Mouse (Mus musculus) mesoderm, embryonic 11.5 days (tissue): ENCODE measurements around the gene Stc2.

ENCODE experiments used
- DNase-seq: peaks from one replicate; pipeline ENCODE4 v3.0.0-alpha.2; 2012; ENCODE audit warnings: low read depth, low spot score

The Stc2 gene

GRCm38 (mm10) chr11:31366421-31366820 lies 3.5 kb downstream of the Stc2 start:
- no peak for DNase-seq

GRCm38 (mm10) chr11:31365981-31366380 lies 3.9 kb downstream of the Stc2 start:
- no peak for DNase-seq

GRCm38 (mm10) chr11:31365280-31365679 lies 4.6 kb downstream of the Stc2 start:
- DNase-seq = no peak

- DNase-seq = no peak
These were observed 7.0 kb downstream of the Stc2 start for GRCm38 (mm10) chr11:31362856-31363255.

GRCm38 (mm10) chr11:31362330-31362729 lies 7.5 kb downstream of the Stc2 start:
- DNase-seq = no peak

- no peak for DNase-seq
These were observed 8.8 kb downstream of the Stc2 start for GRCm38 (mm10) chr11:31361047-31361446.

- DNase-seq = no peak
These were observed 10.5 kb downstream of the Stc2 start for GRCm38 (mm10) chr11:31359283-31359902.

GRCm38 (mm10) chr11:31358453-31358852 lies 11.4 kb downstream of the Stc2 start:
- no peak for DNase-seq

GRCm38 (mm10) chr11:31356866-31357265 lies 13.0 kb downstream of the Stc2 start:
- no peak for DNase-seq

- no peak for DNase-seq
These were observed 14.1 kb downstream of the Stc2 start for GRCm38 (mm10) chr11:31355737-31356136.

- no peak for DNase-seq
These were observed 15.4 kb downstream of the Stc2 start for GRCm38 (mm10) chr11:31354514-31354913.
